Mouse (Mus musculus): ENCODE results near the gene Mapre1.

DNA sequence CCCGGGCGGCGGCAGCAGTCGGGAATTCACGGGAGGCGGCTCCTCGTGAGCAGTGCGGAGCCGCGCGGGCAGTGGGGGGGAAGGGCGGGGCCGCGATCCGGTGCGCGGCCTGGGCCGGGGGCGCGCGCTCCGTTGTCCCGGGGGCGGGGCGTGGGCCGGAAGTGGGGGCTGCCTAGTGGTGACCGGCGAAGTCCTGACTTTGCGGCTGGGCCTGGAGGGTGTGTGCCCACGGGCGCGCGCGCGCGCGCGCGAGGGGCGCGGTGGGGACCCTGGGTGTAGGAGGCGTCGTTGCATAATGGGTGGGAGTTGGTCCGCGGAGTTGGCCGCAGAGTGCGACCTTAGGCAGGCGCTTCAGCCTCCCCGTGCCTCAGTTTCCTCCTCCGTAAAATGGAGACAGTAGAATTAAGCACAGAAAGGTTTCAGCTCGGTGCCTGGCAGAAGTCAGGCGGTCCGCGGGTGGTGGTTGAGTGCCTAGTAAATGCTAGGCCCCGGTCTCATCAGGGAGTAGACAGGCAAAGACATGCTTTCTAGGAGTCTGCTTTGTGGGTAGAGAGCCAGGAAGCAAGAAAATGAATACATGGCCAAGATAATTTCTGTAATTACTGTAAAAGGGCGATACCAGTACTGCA, 477 bp downstream of the Mapre1 start:
- TF ChIP-seq CTCF (IDR thresholded peaks at IDR 0.05) (no peak), EP300 (IDR thresholded peaks at IDR 0.05) (no peak)
